Mouse (Mus musculus) brain, adult 2 months (tissue): ENCODE results near the gene Memo1.
A peak's percentile ranks its signal among the peaks of the same experiment; 100 is the strongest.

Experiments
- DNase-seq: peaks from one replicate; pipeline ENCODE4 v3.0.0; 2011; ENCODE audit warnings: low read depth, low spot score

The Memo1 gene

GRCm38 (mm10) chr17:74294426-74295025 lies 795 bp downstream of the Memo1 start:
- peak; percentile 78 for DNase-seq

GRCm38 (mm10) chr17:74293687-74294425 lies 1.5 kb downstream of the Memo1 start:
- peak; percentile 37 for DNase-seq

- no peak for DNase-seq
Measured at GRCm38 (mm10) chr17:74291640-74292361, 3.5 kb downstream of the Memo1 start.

- peak; percentile 16 for DNase-seq
Measured at GRCm38 (mm10) chr17:74290869-74291268, 4.5 kb downstream of the Memo1 start.

- DNase-seq, result no peak
Measured at GRCm38 (mm10) chr17:74290198-74290597, 5.1 kb downstream of the Memo1 start.

- no peak for DNase-seq
Measured at GRCm38 (mm10) chr17:74288626-74289025, 6.7 kb downstream of the Memo1 start.

- no peak for DNase-seq
Measured at GRCm38 (mm10) chr17:74286140-74286730, 9.1 kb downstream of the Memo1 start.

GRCm38 (mm10) chr17:74285730-74286129 lies 9.6 kb downstream of the Memo1 start:
- DNase-seq, result no peak

- DNase-seq, result peak; percentile 50
Measured at GRCm38 (mm10) chr17:74284397-74285115, 10.8 kb downstream of the Memo1 start.

GRCm38 (mm10) chr17:74282024-74282423 lies 13.3 kb downstream of the Memo1 start:
- DNase-seq, result no peak

GRCm38 (mm10) chr17:74278966-74279869 lies 16.1 kb downstream of the Memo1 start:
- DNase-seq, result no peak

GRCm38 (mm10) chr17:74274471-74274870 lies 20.9 kb downstream of the Memo1 start:
- no peak for DNase-seq

GRCm38 (mm10) chr17:74272683-74273205 lies 22.6 kb downstream of the Memo1 start:
- no peak for DNase-seq

- DNase-seq, result no peak
Measured at GRCm38 (mm10) chr17:74271541-74272268, 23.6 kb downstream of the Memo1 start.

- no peak for DNase-seq
Measured at GRCm38 (mm10) chr17:74270205-74270604, 25.1 kb downstream of the Memo1 start.

GRCm38 (mm10) chr17:74267415-74268180 lies 27.7 kb downstream of the Memo1 start:
- DNase-seq, result no peak

GRCm38 (mm10) chr17:74265636-74266035 lies 29.7 kb downstream of the Memo1 start:
- DNase-seq, result no peak

- DNase-seq, result peak; percentile 27
Measured at GRCm38 (mm10) chr17:74265156-74265505, 30.2 kb downstream of the Memo1 start.
